ENCODE assay signal across 13 mouse cellular contexts in genomic region chr7:89178601-89179000, GRCm38 (mm10).
A peak's percentile ranks its signal among the peaks of the same experiment; 100 is the strongest.
DNase-seq lines count a peak whose midpoint lies in the region; ATAC-seq lines count a peak whose summit lies in the region.
"Had no signal": no experiment of that assay in that cellular context is flagged by ENCODE, and none has a peak within 500 bp of the region (broad histone marks: within the 10 kb centered on the region; RNA-seq: fewer than 3 reads in every experiment).

No protein-coding gene starts in this region.

- no peaks in the 10 kb centered on the region for H3K36me3 ChIP-seq in kidney, embryonic 15.5 days
- H3K36me3 ChIP-seq: embryonic facial prominence, embryonic 12.5 days; liver, embryonic 15.5 days; neural tube, embryonic 13.5 days had no signal

- H3K4me1 ChIP-seq in kidney, embryonic 15.5 days, result 0 out of 2 replicates have a peak, but pooled peaks cover 6% of the 10 kb centered on the region
- H3K4me1 ChIP-seq: hindbrain, embryonic 15.5 days; liver, embryonic 15.5 days; neural tube, embryonic 13.5 days had no signal

- no peaks in the 10 kb centered on the region for H3K9me3 ChIP-seq in kidney, embryonic 15.5 days (replicated peaks)
- H3K9me3 ChIP-seq: embryonic facial prominence, embryonic 12.5 days; hindbrain, embryonic 15.5 days; liver, embryonic 15.5 days; neural tube, embryonic 13.5 days had no signal

- no peak overlapping the region for H3K9ac ChIP-seq in kidney, embryonic 15.5 days
- H3K9ac ChIP-seq: embryonic facial prominence, embryonic 12.5 days; hindbrain, embryonic 15.5 days; liver, embryonic 15.5 days; neural tube, embryonic 13.5 days had no signal

- H3K27me3 ChIP-seq in kidney, embryonic 15.5 days, result no peaks in the 10 kb centered on the region
- H3K27me3 ChIP-seq: embryonic facial prominence, embryonic 12.5 days; hindbrain, embryonic 15.5 days; liver, embryonic 15.5 days; neural tube, embryonic 13.5 days; Patski had no signal

- 77% methylated on average over 2 of the region's 2 CpGs for WGBS in kidney, embryonic 15.5 days

- H3K4me2 ChIP-seq in kidney, embryonic 15.5 days, result no peak overlapping the region
- H3K4me2 ChIP-seq: embryonic facial prominence, embryonic 12.5 days; hindbrain, embryonic 15.5 days; liver, embryonic 15.5 days; neural tube, embryonic 13.5 days had no signal

- DNase-seq in kidney, postnatal 14 days, result no peak
- peak; percentile 9 for DNase-seq in adrenal gland, postnatal 25 days
- DNase-seq in cerebellum, postnatal 10 days, result peak; percentile 36 to 41
- DNase-seq in layer of hippocampus, postnatal 36 days, result peak; percentile 13 to 26
- DNase-seq in lung, postnatal 4 days, result no peak
- DNase-seq in spleen, postnatal 4 days (ENCODE audit: low spot score in 2 of 2), result no peak
- no peak for DNase-seq in kidney, adult 11 months

- H3K27ac ChIP-seq in kidney, embryonic 15.5 days, result peak overlapping the region; percentile 7; the same call in 1 of the 2 replicates
- H3K27ac ChIP-seq: embryonic facial prominence, embryonic 12.5 days; hindbrain, embryonic 15.5 days; liver, embryonic 15.5 days; neural tube, embryonic 13.5 days had no signal

- no peak for ATAC-seq in kidney, embryonic 15.5 days (replicated peaks; ENCODE audit: low FRiP score)
- ATAC-seq: Patski had no signal

- H3K4me3 ChIP-seq in kidney, embryonic 15.5 days (replicated peaks), result no peak overlapping the region
- H3K4me3 ChIP-seq: embryonic facial prominence, embryonic 12.5 days; hindbrain, embryonic 15.5 days; liver, embryonic 15.5 days; neural tube, embryonic 13.5 days had no signal

Comparison
In these comparisons a context has a peak if more than half of its experiments do, and no peak if none do; other contexts are left out.
1. DNase-seq: peak in adrenal gland, postnatal 25 days (single experiment), cerebellum, postnatal 10 days (2 of 2) and layer of hippocampus, postnatal 36 days (2 of 2); none in kidney, postnatal 14 days (single experiment), lung, postnatal 4 days (0 of 2), spleen, postnatal 4 days (0 of 2) and kidney, adult 11 months (single experiment).